8 mouse cellular contexts compared by ENCODE assay signal in the genomic region with DNA sequence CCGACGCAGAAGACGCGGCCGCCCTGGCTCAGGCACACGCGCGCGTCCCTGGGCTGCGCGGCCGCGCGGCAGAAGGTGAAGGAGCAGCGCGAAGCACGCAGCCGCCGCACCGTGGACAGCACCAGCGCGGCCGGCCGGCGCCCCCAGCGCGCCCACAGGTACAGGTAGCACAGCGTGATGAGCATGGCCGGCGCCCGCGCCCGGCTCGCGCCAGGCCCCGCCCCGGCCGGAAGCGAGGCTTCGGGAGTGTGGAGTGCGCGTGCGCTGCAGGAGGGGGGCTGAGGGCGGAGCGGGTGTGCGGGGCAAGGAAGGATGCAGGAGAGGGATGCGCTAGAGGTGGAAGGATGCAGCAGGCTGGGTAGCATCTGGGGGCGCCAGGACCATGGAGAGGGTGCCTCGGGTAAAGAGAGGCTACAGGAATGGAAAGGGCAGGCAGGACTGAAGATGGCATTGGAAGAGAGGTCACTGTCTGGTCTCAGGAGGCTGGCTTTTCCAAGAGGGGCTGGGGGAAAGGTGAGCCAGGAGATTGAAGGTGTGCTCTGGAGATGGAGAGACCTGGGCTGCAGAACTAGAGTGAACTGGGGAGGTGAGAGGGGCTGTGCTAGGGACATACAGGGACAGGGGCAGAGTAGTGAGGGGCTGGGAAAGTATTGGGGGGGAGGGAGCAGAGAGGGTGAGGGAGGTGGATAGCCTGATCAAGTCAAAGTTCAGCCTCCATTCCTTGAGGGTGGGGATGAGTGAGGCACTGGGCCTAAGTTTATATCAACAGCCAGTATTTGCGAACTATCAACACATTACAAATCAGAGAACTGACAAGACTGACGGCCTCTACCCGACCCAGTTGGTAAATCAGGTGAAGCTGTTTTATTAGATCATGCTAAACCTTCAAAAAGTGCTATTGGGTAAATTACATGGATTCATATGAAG. TPM values are rescaled to one million over a fixed set of nuclear protein-coding genes. Genes with fewer than 3 reads are reported as not detected.
DNase-seq lines count a peak whose midpoint lies in the region; ATAC-seq and TF ChIP-seq lines count a peak whose summit lies in the region.

No protein-coding gene starts in this region.

- TF ChIP-seq CTCF in kidney, postnatal 0 days (IDR thresholded peaks at IDR 0.05; ENCODE audit: low read depth) = no peak

- WGBS in embryonic facial prominence, embryonic 13.5 days = 5% methylated on average over 52 of the region's 52 CpGs
- 5% methylated on average over 50 of the region's 52 CpGs for WGBS in heart, embryonic 13.5 days
- WGBS in kidney, postnatal 0 days = 8% methylated on average over 48 of the region's 52 CpGs
- 6% methylated on average over 45 of the region's 52 CpGs for WGBS in liver, embryonic 12.5 days (ENCODE audit: insufficient replicate concordance)

- H3K27ac ChIP-seq in embryonic facial prominence, embryonic 13.5 days = no peak overlapping the region; the same call in 1 of the 2 replicates
- H3K27ac ChIP-seq in heart, embryonic 13.5 days (replicated peaks) = no peak overlapping the region
- no peak overlapping the region for H3K27ac ChIP-seq in kidney, postnatal 0 days
- peak overlapping the region; percentile 24; the same call in 1 of the 2 replicates for H3K27ac ChIP-seq in liver, embryonic 12.5 days

- DNase-seq in CD4-positive helper T cell, adult 2 months (ENCODE audit: low read depth, low spot score) = peak; percentile 89
- DNase-seq in adrenal gland, postnatal 4 days (ENCODE audit: low spot score in 2 of 2) = peak; percentile 49 to 65
- DNase-seq in kidney, postnatal 0 days (ENCODE audit: low spot score) = peak; percentile 88
- peak; percentile 60 to 70 for DNase-seq in natural killer cell, adult 2 months (ENCODE audit: low spot score in 2 of 2)
- DNase-seq in splenic B cell, adult 2 months (ENCODE audit: low read depth, low spot score) = peak; percentile 82

- peak overlapping the region; percentile 87 for H3K4me3 ChIP-seq in embryonic facial prominence, embryonic 13.5 days
- H3K4me3 ChIP-seq in heart, embryonic 13.5 days = peak overlapping the region; percentile 93
- H3K4me3 ChIP-seq in kidney, postnatal 0 days (replicated peaks; ENCODE audit: low read depth, low read length) = peak overlapping the region; percentile 81
- H3K4me3 ChIP-seq in liver, embryonic 12.5 days = peak overlapping the region; percentile 85

- H3K4me1 ChIP-seq in embryonic facial prominence, embryonic 13.5 days = peaks cover 10% of the 10 kb centered on the region; the same call in 1 of the 2 replicates
- H3K4me1 ChIP-seq in heart, embryonic 13.5 days = peaks cover 12% of the 10 kb centered on the region
- no peaks in the 10 kb centered on the region for H3K4me1 ChIP-seq in kidney, postnatal 0 days (replicated peaks; ENCODE audit: insufficient read depth, low read length)
- peaks cover 26% of the 10 kb centered on the region for H3K4me1 ChIP-seq in liver, embryonic 12.5 days

- H3K9me3 ChIP-seq in embryonic facial prominence, embryonic 13.5 days = no peaks in the 10 kb centered on the region
- no peaks in the 10 kb centered on the region for H3K9me3 ChIP-seq in heart, embryonic 13.5 days
- no peaks in the 10 kb centered on the region for H3K9me3 ChIP-seq in kidney, postnatal 0 days (replicated peaks; ENCODE audit: low read length)
- H3K9me3 ChIP-seq in liver, embryonic 12.5 days (replicated peaks) = no peaks in the 10 kb centered on the region

- no peaks in the 10 kb centered on the region for H3K27me3 ChIP-seq in embryonic facial prominence, embryonic 13.5 days
- no peaks in the 10 kb centered on the region for H3K27me3 ChIP-seq in heart, embryonic 13.5 days (replicated peaks)
- no peaks in the 10 kb centered on the region for H3K27me3 ChIP-seq in kidney, postnatal 0 days (ENCODE audit: insufficient read depth, low read length)
- H3K27me3 ChIP-seq in liver, embryonic 12.5 days (replicated peaks) = peaks cover 19% of the 10 kb centered on the region; the same call in 1 of the 2 replicates
- no peaks in the 10 kb centered on the region for H3K27me3 ChIP-seq in splenic B cell, adult 2 months (ENCODE audit: control insufficient read depth, insufficient read depth, low read length, poor library complexity, severe bottlenecking)

- H3K36me3 ChIP-seq in embryonic facial prominence, embryonic 13.5 days = no peaks in the 10 kb centered on the region
- no peaks in the 10 kb centered on the region for H3K36me3 ChIP-seq in heart, embryonic 13.5 days
- H3K36me3 ChIP-seq in kidney, postnatal 0 days (ENCODE audit: insufficient read depth, low read length) = no peaks in the 10 kb centered on the region
- no peaks in the 10 kb centered on the region for H3K36me3 ChIP-seq in liver, embryonic 12.5 days
- no peaks in the 10 kb centered on the region for H3K36me3 ChIP-seq in splenic B cell, adult 2 months (ENCODE audit: control insufficient read depth, insufficient read depth, low read length, poor library complexity, severe bottlenecking)

- peak overlapping the region; percentile 89 for H3K9ac ChIP-seq in embryonic facial prominence, embryonic 13.5 days
- H3K9ac ChIP-seq in heart, embryonic 13.5 days = peak overlapping the region; percentile 91
- H3K9ac ChIP-seq in kidney, postnatal 0 days (ENCODE audit: low read depth, low read length) = peak overlapping the region; percentile 73
- H3K9ac ChIP-seq in liver, embryonic 12.5 days = peak overlapping the region; percentile 81

- peak overlapping the region; percentile 99 for H3K4me2 ChIP-seq in embryonic facial prominence, embryonic 13.5 days
- peak overlapping the region; percentile 99 for H3K4me2 ChIP-seq in heart, embryonic 13.5 days
- H3K4me2 ChIP-seq in kidney, postnatal 0 days (ENCODE audit: low read length) = peak overlapping the region; percentile 96
- peak overlapping the region; percentile 97 for H3K4me2 ChIP-seq in liver, embryonic 12.5 days

- ATAC-seq in embryonic facial prominence, embryonic 13.5 days (ENCODE audit: insufficient number of reproducible peaks, insufficient read depth, low FRiP score, low TSS enrichment, low read depth) = peak; percentile 92
- peak; percentile 82 for ATAC-seq in heart, embryonic 13.5 days (ENCODE audit: extremely low read depth, insufficient number of reproducible peaks, low FRiP score, low TSS enrichment)
- ATAC-seq in kidney, postnatal 0 days (replicated peaks; ENCODE audit: low FRiP score, low read depth) = peak; percentile 94
- peak; percentile 88 for ATAC-seq in liver, embryonic 12.5 days

RNA-seq across cellular contexts. Expression of gene Hlcs, which starts 23.0 kb away (rescaled TPM):
- 10 to 100 TPM; 20.6 to 23.1 TPM for total RNA-seq in adrenal gland, postnatal 4 days (2021)
- 10.0 and 10.5 TPM in 2 replicates for polyA plus RNA-seq in embryonic facial prominence, embryonic 13.5 days (2015; fragmentation: Nextera tagmentation; extraction: Ambion mirVana)
- 7.6 and 8.0 TPM in 2 replicates for polyA plus RNA-seq in heart, embryonic 13.5 days (2015; fragmentation: Nextera tagmentation; extraction: Ambion mirVana)
- 5.0 and 5.9 TPM in 2 replicates for polyA plus RNA-seq in kidney, postnatal 0 days (2015; fragmentation: Nextera tagmentation; extraction: Ambion mirVana)
- polyA plus RNA-seq in liver, embryonic 12.5 days (2016; fragmentation: Nextera tagmentation; extraction: Ambion mirVana) = 4.4 and 4.9 TPM in 2 replicates

RNA-seq across cellular contexts. Expression of gene Ripply3, which starts 37.9 kb away (rescaled TPM):
- total RNA-seq in adrenal gland, postnatal 4 days (2021) = 1 to 10 TPM; 5.5 to 6.2 TPM
- 2.1 and 3.2 TPM in 2 replicates for polyA plus RNA-seq in embryonic facial prominence, embryonic 13.5 days (2015; fragmentation: Nextera tagmentation; extraction: Ambion mirVana)
- 5.0 and 6.0 TPM in 2 replicates for polyA plus RNA-seq in heart, embryonic 13.5 days (2015; fragmentation: Nextera tagmentation; extraction: Ambion mirVana)
- polyA plus RNA-seq in kidney, postnatal 0 days (2015; fragmentation: Nextera tagmentation; extraction: Ambion mirVana) = 14.0 and 14.9 TPM in 2 replicates
- 2.4 and 3.1 TPM in 2 replicates for polyA plus RNA-seq in liver, embryonic 12.5 days (2016; fragmentation: Nextera tagmentation; extraction: Ambion mirVana)
